Mouse (Mus musculus) layer of hippocampus, adult 8-10 months (tissue): Measurements from ENCODE around the gene Chrd. TPM values are rescaled to one million over a fixed set of nuclear protein-coding genes. Genes with fewer than 3 reads are reported as not detected.

ENCODE experiments used
- DNase-seq, 2 experiments: peaks; one replicate each; pipeline ENCODE4 v3.0.0; 2022; ENCODE audit warnings: low spot score in 2 of 2
- total RNA-seq, 4 experiments: library from RNA; stranded (reverse); gene quantifications; 2 replicates each; pipeline ENCODE4 v1.2.4; 2022

The Chrd gene
- 100 to 1,000 TPM in 2 of 4 experiments, 10 to 100 TPM in 2; 77.0 to 106 (median 95.3) TPM for total RNA-seq

GRCm38 (mm10) chr16:20732925-20733730 is at the start of gene Chrd:
Gene Chrd (plus strand): TSS chr16:20733127.
- no peak for DNase-seq

GRCm38 (mm10) chr16:20690774-20691173 is 42.2 kb upstream of the Chrd start:
- DNase-seq: no peak

GRCm38 (mm10) chr16:20691617-20692016 is 41.3 kb upstream of the Chrd start:
- no peak for DNase-seq

- peak in 1 of 2 experiments; percentile 15 for DNase-seq
Measured at GRCm38 (mm10) chr16:20692241-20692965, 40.5 kb upstream of the Chrd start.

- peak; percentile 92 to 95 for DNase-seq
Measured at GRCm38 (mm10) chr16:20693111-20693701, 39.7 kb upstream of the Chrd start, which contains the start of gene Fam131a. Gene Fam131a (plus strand): TSS chr16:20693241.

- peak; percentile 80 to 85 for DNase-seq
Measured at GRCm38 (mm10) chr16:20694781-20695180, 38.1 kb upstream of the Chrd start.

GRCm38 (mm10) chr16:20695622-20696323 is 37.2 kb upstream of the Chrd start:
- DNase-seq: peak; percentile 97 to 99

- no peak for DNase-seq
Measured at GRCm38 (mm10) chr16:20699266-20699665, 33.7 kb upstream of the Chrd start.

- DNase-seq: peak in 1 of 2 experiments; percentile 28
Measured at GRCm38 (mm10) chr16:20700036-20700435, 32.9 kb upstream of the Chrd start.

GRCm38 (mm10) chr16:20701316-20701715 is 31.6 kb upstream of the Chrd start:
- no peak for DNase-seq

- DNase-seq: peak in 1 of 2 experiments; percentile 28
Measured at GRCm38 (mm10) chr16:20701729-20702521, 31.0 kb upstream of the Chrd start.

- peak; percentile 68 to 70 for DNase-seq
Measured at GRCm38 (mm10) chr16:20702522-20702893, 30.4 kb upstream of the Chrd start.

GRCm38 (mm10) chr16:20703071-20703470 is 29.9 kb upstream of the Chrd start:
- DNase-seq: peak in 1 of 2 experiments; percentile 30

- DNase-seq: no peak
Measured at GRCm38 (mm10) chr16:20703699-20704400, 29.1 kb upstream of the Chrd start.

GRCm38 (mm10) chr16:20705786-20706185 is 27.1 kb upstream of the Chrd start:
- peak in 1 of 2 experiments; percentile 32 for DNase-seq

- peak; percentile 34 to 44 for DNase-seq
Measured at GRCm38 (mm10) chr16:20706407-20707055, 26.4 kb upstream of the Chrd start.

- no peak for DNase-seq
Measured at GRCm38 (mm10) chr16:20708220-20708938, 24.5 kb upstream of the Chrd start.

- DNase-seq: peak; percentile 31 to 39
Measured at GRCm38 (mm10) chr16:20708939-20709734, 23.8 kb upstream of the Chrd start.
